Mouse (Mus musculus) erythroblast, adult 5-6 weeks (primary cell): ENCODE data around the gene Metrnl. TPM values are rescaled to one million over a fixed set of nuclear protein-coding genes. Genes with fewer than 3 reads are reported as not detected.
"Not testable (repeated sequence)": the region's sequence is repeated elsewhere in the genome, so short reads cannot be mapped to it uniquely, and the experiment has no call there.

Experiments
- ATAC-seq: replicated peaks from 2 replicates; pipeline ENCODE4 v1.8.0; 2016; ENCODE audit warnings: moderate number of reproducible peaks, mild to moderate bottlenecking, moderate TSS enrichment, inconsistent platforms; ENCODE audit not compliant: poor library complexity, low FRiP score, severe bottlenecking
- total RNA-seq, 2 experiments: library from RNA; stranded (forward) in 1 of 2; stranded (reverse) in 1 of 2; fragments of 150-400 nt in 1 of 2; fragments of 200-764, 138-1000 nt in 1 of 2; gene quantifications; 2 replicates each; pipeline versions ENCODE4 v1.2.3 to v1.2.4; 2015 to 2017; ENCODE audit warnings: low replicate concordance in 2 of 2

Metrnl gene
- total RNA-seq (2015; ENCODE audit: low replicate concordance) (2.3 and 10.9 TPM in 2 replicates), total RNA-seq (2017; ENCODE audit: low replicate concordance) (2.3 and 4.2 TPM in 2 replicates)

DNA sequence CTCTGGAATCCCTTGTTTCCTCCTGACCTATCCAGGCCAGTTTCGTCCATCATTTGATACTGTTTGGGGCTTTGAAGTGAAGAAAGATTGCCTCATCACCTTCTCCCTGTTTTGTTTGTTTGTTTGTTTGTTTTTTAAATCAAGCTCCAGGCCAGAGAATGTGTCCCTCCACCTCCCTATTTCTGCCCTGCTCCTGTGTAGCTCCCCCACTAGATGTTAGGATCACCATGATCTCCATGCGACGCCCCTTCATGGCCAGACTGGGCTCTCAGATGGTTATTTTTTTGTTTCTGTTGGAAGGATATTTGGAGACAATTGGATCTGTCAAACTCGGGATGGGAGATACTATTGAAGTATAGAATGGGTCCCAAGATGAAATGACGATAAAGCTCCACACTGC lies at the start of gene Metrnl:
TSS of gene Metrnl (plus strand) at position 301 of the 400 bp plus-strand sequence.
- no peak for ATAC-seq

DNA sequence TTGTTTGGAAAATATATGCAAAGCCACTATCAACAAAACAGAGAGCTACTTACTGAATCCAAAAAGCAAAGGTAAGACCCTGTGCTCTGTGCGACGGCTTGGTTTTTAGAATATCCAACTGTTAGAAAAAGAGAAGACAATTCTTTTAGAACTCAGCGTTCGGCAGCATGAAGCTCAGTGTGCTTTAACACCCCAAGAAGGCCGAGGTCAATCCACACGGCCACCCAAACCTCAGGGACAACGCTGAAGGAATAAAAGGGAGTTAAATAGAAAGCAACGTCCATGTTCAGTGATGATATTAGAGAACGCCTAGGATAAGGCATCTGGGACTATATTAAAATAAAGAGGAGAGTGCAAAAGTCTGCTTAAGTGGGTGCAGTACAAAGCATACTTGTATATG lies 49.8 kb upstream of the Metrnl start:
- no peak for ATAC-seq

DNA sequence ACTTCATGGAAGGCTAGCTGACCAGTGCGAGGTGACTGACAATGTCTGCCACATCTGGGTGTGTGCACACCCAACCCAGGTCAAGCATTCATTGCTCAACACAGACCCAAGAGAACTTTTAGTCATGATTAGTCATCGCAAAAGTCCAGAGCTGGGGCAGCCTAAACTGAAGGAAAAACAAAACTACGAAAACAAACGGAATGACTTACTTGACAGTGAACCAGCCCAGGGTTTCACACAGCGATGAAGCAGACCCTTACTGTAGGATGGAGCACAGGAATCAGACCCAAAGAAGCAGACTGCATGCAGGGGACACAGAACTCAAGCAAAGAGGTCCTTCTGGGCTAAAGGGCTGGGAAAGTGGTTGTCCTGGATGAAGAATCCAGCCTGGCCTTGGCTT lies 49.4 kb upstream of the Metrnl start:
- ATAC-seq: no peak

DNA sequence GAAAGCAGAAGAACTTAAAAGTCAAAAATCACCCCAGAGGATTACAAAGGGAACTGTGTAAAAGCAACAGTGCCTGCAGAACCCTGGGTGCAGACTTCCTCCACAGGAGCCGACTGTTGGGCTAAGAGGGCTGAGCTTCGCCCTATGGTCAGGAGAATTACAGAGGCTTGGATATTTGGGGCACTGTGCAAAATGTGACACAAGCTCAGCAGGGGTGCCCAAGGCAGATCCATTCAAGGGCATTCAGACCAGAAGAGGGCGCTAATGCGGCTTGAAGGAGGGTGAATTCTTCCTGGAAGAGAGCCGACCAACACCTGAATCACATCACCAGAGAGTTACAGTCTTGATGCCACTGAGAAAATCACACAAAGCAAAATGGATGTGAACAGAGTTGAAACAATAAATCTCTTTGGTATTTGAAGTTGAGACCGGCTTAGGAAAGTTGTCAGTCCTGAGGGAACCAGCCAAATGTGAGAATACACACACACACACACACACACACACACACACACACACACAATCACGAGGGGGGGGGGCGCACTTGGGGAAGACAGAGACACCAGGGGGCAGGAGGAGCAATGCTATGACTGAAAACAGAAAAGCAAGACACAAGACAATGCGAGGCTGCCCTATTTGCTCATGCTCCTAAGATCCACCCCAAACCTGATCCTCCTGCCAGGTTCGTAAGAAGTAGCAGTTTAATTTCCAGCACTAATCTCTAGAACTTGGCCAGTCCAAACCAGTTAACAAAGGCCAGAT lies 48.6 kb upstream of the Metrnl start:
- no peak for ATAC-seq

DNA sequence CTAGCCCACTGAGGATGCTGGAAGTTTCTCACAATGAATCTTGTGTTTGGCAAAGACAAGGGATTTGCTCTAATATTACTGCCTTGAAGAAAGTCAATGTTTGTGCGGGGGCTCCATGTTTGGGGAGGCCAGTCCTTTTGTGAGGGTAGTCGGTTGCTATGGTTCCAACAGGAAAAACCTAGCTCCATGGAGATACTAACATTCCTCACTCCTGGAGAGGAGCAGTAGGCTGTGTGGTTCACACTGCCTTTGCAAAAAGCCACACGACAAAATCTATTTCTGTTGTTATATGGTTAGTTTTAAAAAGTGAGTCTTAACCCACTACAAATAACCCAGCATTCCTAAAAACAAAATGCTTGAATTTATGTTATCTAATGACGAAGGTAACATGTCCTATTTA lies 47.7 kb upstream of the Metrnl start:
- ATAC-seq: no peak

DNA sequence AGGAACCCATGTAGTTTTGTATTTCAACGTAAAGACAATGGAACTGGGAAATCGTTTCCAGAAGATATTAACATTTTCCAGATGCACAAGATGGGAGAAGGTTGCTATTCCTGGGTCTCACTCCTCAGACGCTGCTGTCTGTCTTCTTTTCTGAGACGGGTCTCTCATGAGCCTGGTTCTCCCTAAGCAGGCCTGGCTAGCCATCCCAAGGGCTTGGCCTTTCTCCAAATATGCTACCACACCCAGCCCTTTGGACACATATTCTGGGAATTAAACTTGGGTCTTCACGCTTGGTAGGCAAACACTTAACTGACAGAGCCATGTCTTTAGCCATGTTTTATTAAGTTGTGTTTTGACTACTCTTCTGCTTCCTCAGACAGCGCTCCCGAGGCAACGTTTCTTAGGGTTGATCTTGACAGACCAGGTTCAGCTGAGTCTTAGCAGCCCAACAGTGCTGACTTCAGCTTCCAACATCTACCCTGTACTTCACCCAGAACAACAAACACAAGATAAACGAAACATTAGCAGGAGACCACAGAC lies 46.9 kb upstream of the Metrnl start:
- no peak for ATAC-seq

DNA sequence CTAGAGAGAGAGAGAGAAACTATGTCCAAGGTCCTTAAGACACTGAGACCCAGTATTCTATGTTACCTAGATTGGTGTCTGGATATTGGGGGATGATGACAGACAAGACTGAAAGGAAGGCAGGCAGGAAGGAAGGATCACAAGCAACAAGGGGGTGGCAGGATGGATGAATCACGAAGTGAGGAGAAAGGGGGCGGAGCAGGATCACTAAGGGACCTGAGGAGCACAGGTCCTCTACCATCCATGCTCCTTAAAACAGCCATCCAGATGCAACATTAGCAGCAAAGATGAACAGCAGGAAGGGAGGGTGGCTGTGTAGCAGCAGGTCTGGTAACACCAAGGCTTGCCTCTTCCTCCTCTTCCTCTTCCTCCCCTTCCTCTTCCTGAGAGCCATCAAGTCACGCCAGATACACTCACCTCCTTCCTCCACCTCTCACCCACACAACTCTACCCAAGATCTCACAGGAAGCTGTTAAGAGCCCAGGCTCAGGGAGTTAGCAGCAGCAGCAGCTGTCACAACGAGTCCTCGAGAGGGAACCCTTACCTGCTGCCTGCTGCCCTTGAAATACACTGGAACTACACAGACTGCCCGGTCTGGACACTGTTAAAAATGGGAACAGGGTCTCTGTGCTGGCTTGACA lies 46.1 kb upstream of the Metrnl start:
- peak; percentile 45; the same call in 1 of the 2 replicates for ATAC-seq

DNA sequence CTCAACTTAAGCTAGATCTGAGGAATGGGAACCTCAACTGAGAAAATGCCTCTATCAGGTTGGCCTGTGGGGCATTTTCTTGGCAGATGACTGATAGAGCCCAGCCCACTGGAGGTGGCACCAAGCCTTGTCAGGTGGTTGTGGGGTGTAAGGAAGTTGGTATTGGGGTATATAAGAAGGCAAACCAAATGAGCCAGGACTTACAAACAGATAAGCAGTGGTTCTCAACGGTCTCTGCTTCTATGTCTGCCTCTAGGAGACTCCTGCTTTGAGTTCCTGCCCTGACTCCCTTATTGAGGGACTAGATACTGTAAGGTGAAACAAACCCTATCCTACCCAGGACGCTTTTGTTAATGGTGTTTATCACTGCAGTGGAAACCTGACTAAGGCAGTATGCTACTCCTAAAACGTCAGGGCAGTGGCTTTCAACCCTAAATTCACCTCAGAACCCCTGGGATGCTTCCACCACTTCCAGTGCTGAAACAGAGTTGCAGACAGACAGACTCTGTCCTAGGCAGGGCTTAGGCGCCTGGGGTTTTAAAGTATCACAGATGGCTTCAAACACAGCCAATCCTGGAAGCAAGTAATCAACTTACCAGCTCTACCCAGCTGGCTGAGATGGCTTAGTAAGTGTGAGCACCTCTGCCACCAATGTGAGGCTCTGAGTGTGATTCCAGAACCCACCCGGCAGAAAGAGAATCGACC lies 45.4 kb upstream of the Metrnl start:
- 0 out of 2 replicates have a peak, but pooled peaks have one; percentile 20 for ATAC-seq

DNA sequence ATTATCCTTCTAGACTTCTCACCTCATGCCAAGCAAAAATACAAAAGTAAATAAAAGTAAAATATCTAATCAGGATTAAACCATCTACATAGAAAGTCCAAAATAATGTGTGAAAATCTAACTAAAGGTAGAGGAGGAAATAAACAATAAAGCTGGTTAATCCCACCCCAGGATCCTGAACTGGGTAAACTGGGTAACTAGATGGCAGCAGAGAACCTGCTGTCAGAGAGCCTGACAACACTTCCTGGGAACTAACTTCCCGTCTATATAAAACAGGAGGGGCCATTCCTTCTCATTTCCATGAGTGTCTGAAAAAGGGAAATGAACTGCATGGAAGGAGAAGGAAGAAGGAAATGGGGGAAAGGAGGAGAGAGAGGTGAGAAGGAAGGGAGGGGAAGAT lies 43.2 kb upstream of the Metrnl start:
- no peak for ATAC-seq

DNA sequence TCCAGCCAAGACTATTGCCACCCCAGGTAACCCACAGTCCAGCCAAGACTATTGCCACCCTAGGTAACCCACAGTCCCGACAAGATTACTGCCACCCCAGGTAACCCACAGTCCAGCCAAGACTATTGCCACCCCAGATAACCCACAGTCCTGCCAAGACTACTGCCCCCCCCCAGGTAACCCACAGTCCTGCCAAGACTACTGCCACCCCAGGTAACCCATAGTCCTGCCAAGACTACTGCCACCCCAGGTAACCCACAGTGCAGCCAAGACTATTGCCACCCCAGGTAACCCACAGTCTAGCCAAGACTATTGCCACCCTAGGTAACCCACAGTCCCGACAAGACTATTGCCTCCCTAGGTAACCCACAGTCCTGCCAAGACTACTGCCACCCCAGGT lies 40.7 kb upstream of the Metrnl start:
- ATAC-seq: not testable (repeated sequence)

DNA sequence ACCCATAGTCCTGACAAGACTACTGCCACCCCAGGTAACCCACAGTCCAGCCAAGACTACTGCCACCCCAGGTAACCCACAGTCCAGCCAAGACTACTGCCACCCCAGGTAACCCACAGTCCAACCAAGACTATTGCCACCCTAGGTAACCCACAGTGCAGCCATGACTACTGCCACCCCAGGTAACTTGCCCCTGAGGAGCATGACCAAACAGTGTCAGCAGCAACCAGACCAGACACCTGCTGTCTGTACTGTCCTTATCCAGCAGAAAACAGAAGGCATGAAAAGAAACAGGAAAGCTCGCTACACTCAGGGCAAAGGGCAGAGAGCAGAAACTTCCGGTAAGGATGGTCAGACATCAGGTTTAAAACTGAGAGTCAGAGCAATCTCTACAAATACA lies 40.2 kb upstream of the Metrnl start:
- no peak for ATAC-seq

DNA sequence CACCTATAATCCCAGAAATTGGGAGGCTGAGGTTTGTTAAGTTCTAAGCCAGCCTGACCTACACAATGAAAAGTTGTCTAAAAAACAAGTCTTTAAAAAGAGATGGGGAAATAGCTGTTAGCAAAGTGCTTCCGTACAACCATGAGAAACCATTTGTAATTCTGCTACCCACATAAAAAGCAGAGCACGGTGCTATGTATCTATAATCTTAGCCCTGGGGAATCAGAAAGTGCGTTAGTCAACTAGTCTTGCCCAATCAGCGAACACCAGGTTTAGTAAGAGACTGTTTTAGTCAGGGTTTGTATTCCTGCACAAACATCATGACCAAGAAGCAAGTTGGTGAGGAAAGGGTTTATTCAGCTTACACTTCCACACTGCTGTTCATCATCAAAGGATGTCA lies 33.8 kb upstream of the Metrnl start:
- ATAC-seq: no peak

DNA sequence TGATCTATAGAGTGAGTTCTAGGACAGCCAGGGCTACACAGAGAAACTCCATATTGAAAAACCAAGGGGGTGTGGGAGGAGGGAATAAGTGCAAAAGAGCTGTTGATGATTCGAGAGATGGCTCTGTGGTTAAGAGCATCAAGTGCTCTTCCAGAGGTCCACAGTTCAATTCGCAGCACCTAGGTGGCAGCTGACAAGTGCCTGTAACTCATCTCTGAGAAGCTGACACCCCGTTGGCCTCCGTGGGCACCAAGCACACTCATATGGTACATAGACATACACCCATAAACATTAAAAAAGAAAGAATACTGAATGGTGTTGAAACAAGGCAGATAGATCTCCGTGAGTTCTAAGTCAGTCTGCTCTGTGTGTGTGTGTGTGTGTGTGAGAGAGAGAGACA lies 32.6 kb upstream of the Metrnl start:
- ATAC-seq: no peak

DNA sequence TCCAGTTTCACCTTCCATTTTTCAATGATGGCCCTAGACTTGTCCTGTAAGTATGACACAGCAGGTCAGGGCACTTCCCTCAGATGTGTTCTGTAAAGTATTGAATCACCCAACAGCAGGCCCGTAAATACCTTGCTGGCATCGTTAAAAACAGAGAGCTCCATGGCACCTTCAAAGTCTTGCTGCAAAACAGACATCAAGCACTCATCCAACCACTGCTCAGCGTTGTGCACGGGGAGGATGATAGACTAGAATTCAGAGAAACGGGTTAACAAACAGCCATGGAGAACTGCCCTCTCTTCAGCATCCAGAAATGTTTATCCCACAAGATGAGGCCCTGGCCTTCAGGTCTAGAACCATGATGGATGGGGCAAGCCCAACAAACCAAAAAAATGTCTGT lies 30.4 kb upstream of the Metrnl start:
- no peak for ATAC-seq

DNA sequence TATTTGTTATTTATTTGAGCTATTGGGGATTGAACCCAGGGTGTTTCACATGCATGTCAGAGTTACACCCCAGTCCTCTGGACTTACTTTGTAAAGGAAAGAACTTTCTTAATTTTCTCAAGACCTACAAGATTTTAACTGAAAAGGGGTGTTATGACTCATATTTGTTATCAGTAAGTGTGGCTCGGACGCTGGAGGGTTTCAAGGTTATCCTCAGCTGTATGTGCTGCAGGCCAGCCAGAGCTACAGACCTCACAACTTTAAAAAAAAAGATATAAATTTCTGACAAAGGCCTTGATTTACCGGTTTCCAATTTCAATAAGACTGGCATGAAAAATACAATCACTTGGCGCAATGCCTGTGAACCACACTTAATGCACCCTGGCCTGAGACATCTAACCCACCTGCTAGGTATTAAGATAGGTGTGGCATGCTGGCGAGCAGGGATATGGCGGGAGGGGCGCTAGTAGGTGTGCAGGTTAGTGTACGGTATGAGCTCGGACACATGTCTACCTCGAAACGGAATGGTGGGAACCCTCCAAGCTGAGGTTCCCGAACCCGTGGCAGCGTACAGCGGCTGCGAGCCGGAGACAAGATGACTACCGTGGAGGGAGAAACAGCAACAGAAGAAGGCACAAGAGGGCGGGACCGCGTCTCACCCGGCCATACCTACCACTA lies 28.9 kb upstream of the Metrnl start:
- no peak for ATAC-seq

DNA sequence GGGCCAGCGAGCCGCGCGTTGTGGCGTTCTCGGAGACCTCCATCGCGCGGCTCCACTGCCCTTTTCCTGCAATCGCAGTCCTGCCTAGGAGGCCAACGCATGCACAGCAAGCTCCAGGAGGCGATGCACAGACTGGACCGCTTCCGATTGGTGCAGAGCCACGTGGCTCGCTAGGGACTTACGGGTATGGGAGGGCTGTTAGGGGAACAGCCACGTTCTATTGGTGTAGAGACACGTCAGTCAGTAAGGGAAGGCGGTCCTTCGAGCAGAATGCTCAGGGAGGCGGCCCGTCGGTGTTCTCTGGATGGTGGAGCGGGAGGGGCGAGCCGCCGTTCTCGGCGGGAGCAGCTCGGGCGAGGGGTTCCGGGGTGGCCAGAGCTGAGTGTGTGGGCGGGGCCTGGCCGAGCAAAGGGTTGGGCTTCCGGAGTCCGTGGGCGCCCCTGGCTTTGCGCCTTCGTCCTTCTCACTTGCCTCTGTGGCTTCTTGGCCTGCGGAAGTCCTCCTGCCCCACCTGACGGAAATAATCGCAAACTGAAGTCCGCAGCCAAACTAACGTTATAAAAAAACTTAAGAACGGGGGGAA lies 28.3 kb upstream of the Metrnl start, which contains the start of gene B3gntl1:
TSS of gene B3gntl1 (minus strand) at position 164 of the 583 bp plus-strand sequence.
- ATAC-seq: peak; percentile 99

DNA sequence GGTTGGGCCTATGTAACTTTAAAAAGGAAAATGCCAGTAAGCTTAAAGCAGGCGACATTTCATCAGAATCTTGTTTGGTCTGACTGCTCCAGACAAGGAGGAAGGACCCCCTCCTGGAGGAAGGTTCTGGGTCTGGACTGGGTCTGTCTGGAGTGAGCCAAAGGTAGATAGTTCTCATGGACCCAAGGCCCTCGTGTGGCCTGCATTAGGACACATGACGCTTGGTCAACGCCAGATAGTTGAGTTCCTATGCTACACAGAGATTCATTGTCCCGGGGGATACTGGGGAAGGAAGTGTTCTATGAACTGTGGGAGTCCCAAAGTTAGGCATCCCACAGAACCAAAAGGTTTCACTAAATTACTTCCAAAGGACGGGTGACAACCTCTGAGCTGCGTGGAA lies 27.7 kb upstream of the Metrnl start:
- ATAC-seq: no peak

DNA sequence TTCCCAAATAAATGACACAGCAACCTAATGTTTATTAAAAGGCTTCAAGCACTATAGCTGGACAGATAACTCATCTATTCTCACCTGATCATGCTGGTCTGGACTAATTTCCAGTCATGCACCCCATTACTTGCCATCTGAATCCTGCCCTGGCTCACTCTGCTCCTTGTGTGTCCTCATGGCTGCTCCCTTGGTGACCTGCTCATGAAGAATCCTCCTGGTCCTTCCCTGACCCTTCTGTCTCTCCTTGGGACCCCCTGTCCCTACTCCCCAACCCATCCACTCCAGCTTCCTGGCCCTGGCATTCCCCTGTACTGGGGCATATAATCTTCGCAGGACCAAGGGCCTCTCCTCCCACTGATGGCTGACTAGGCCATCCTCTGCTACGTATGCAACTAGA lies 24.5 kb upstream of the Metrnl start:
- ATAC-seq: no peak

DNA sequence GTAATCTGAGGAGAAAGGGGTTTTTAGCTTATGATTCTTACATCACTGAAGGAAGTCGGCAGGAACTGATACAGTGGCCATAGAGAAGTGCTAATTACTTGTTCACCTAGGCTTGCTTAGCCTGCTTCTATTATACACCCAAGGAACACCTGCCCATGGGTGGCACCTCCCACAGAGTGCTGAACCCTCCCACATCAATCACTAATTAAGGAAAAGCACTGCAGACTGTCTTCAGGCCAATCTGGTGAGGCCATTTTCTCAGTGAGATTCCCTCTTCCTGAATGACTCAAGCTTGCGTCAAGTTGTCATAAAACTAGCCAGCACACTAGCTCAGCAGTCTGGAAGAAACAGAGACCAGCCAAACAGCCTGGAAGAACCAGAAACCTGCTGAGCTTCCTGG lies 21.8 kb upstream of the Metrnl start:
- ATAC-seq: no peak

DNA sequence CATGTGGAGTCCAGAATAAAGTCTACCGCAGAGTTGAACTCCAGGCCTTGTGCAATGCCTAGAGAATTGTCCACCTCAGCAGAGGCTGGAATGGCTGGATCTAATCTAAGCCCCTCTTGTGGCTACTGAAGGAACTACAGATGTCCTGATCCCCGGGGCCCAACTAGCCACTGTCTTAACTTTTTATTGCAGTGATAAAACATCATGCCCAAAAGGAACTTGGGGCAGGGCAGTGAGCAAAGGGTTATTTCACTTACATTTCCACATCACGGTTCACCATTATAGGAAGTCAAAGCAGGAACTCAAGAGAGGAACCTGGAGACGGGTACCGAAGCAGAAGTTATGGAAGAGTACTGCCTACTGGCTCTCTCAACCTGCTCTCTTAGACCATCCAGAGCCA lies 20.6 kb upstream of the Metrnl start:
- peak; percentile 84; the same call in 1 of the 2 replicates for ATAC-seq
